Mouse (Mus musculus): Measurements from ENCODE around the gene Gin1. TPM values are rescaled to one million over a fixed set of nuclear protein-coding genes. Genes with fewer than 3 reads are reported as not detected.
"Not testable (repeated sequence)": the region's sequence is repeated elsewhere in the genome, so short reads cannot be mapped to it uniquely, and the experiment has no call there.

Gene Gin1
- total RNA-seq (2021): 1 to 10 TPM; 6.3 to 7.7 TPM

- peak; percentile 92 to 94 for DNase-seq
- intact Hi-C loops (cut with DNase I): loop anchor here (5.0 kb wide), 2 partner anchors 108 to 207 kb away; partner anchors contain the start of gene D1Ertd622e
These were observed at the start of gene Gin1, which contains the start of gene Ppip5k2 for GRCm38 (mm10) chr1:97769904-97770753. TSS of gene Gin1 (plus strand) at chr1:97770172. TSS of gene Ppip5k2 (minus strand) at chr1:97770411.

DNA sequence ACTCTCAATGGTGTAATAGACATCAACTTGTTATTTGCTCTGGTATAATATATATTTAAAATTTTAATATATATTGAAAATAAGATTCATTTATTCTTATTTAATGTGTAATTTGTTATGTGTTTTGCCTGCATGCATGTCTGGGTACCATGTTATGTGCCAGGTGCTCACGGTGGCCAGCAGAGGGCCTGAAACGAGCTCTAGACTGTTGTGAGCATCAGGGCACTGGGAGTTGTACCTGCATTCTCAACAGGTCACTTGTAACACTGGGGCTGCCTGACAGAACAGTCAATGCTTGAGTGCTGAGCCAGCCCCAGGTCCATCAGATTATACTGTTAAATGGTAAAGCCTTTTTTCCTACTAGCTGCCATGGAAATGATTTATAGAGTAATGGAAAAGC lies 43.2 kb upstream of the Gin1 start:
- DNase-seq: no peak
- intact Hi-C loops (cut with DNase I): no loop called here

DNA sequence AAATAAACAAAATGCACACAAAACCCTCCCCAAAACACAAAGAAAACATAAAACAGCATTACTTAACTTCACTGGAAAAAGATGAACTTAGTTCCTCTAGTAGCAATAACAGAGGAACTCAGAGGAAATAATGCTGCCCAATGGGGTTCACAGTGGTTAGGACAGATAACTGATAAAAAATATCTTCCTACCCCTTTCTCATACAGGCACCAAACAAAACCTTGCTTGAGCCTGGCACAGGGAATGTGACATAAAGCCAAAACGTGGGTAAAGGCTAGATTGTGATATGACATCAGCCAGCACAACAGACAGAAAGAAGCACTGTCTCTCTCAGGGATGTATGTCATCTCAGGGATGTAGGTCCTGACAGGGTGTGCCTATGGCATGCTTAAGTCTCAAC lies 40.6 kb upstream of the Gin1 start:
- no peak for DNase-seq
- intact Hi-C loops (cut with DNase I): no loop called here

DNA sequence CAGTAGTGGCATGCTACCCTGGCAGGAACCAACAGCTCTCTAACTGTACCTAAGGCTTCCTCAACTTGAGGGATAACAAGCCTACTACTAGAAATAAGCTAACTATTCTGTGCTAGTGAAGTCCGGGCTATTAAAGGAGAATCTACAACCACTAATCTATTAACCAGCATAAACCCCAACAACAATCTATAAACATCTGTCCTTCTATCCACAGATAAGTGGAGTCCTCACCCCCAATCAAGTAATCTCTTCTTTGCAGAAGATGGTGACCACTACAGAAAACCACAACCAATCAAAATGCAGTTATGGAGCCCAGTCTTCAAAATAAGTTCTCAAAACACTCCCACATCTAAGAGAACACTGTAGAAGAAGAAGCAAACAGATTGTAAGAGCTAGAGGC lies 26.9 kb upstream of the Gin1 start:
- DNase-seq: no peak
- intact Hi-C loops (cut with DNase I): no loop called here

GRCm38 (mm10) chr1:97745712-97746111 lies 24.3 kb upstream of the Gin1 start:
- intact Hi-C loops (cut with DNase I): no loop called here
- DNase-seq: no peak

DNA sequence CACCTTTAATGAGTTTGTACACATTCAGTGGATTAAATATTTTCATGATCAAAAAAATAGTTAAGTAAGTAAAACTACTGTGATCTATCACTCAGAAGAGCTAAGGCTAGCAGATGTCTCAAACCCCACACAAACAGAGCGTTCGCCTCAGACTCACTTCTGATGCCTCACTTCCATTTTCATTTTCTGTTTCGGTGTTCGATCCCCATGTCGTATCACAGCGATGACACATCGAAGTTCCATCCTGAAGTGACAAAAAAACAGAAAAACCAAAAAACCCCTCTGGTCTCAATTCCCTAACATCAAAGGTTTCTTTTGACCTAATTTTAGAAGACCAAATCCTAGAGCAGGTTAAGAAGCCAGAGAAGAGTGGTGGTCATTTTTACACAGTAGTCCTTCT lies 23.7 kb upstream of the Gin1 start:
- intact Hi-C loops (cut with DNase I): no loop called here
- no peak for DNase-seq

GRCm38 (mm10) chr1:97748163-97748562 lies 21.8 kb upstream of the Gin1 start:
- DNase-seq: no peak
- intact Hi-C loops (cut with DNase I): no loop called here

DNA sequence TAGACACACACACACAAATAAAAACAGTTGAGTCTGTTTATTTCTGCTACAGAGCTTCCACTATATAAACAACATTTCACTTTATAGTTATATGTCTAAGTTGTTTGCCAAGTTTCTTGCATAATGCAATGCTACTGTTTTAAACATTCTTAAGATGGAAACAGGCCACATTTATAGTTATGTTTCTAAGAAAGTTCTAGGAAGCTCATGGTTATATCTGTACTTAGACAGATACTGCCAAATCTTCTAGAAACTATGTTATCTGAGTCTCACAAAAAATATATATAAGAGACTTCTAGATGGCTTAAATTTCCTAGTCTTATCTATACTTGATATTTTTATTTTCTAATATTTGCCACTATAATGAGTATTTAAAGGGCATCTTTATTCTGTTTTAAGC lies 16.8 kb upstream of the Gin1 start:
- DNase-seq: no peak
- intact Hi-C loops (cut with DNase I): no loop called here

DNA sequence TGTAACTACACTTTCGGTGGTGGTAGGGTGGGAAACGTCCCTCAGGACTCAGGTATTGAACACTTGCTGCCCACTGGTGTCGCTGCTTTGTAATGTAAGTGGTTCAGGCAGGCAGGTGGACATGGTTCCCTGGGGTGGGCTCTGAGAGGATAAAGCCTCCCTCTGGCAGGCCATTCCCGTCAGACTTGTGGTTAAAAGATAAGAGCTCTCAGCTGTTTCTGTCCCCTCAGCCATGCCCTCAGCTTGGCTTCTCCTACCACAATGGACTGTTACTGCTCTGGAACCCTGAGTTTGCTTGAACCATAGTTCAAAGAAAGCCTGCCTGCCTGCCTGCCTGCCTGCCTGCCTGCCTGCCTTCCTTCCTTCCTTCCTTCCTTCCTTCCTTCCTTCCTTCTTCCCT lies 15.6 kb upstream of the Gin1 start:
- no peak for DNase-seq
- intact Hi-C loops (cut with DNase I): no loop called here

GRCm38 (mm10) chr1:97759841-97760240 lies 10.1 kb upstream of the Gin1 start:
- intact Hi-C loops (cut with DNase I): no loop called here

DNA sequence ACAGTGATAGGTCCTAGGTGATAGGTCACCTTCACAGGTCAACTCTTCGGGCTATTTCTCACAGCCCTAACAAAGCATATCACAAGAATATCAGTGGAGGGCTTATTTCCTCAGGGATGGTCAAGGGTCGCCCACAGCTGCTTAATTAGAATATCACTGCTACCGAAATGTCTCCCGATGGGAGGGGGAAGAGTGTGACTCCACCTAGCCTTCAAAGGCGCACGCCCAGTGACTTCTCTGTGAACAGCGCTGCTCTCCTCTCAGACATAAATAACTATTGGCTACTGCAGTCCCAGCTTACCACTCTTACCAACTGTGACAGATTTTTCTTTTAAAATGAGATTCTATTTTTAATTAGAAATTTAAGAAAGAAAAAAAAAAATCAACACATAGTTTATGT lies 9.4 kb upstream of the Gin1 start:
- peak in 1 of 2 experiments; percentile 15 for DNase-seq

More at GRCm38 (mm10) chr1:97759841-97760240, 10.1 kb upstream of the Gin1 start:
- no peak for DNase-seq

DNA sequence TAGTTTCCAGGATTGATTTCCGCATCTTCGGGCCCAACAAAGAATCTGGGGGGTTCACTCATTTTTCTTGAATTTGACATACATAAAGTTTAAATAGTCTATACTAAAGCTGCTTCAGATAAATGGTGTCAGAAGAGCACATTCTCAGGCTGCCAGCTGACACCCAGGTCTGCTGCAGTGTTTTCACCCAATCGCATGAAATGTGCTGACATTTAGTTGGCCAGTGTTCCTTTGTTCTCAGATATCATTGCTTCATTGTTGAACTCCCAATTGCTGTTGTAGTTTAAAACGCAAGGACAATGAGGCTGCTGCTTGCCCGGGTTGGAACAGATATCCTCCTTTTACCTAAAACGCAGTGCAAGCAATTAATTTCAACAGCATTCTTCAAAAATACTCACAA lies 8.5 kb upstream of the Gin1 start:
- intact Hi-C loops (cut with DNase I): no loop called here
- peak in 1 of 2 experiments; percentile 13 for DNase-seq

More for the DNA sequence above, 9.4 kb upstream of the Gin1 start:
- intact Hi-C loops (cut with DNase I): no loop called here

- intact Hi-C loops (cut with DNase I): loop anchor here (5.0 kb wide), 1 partner anchor 103 kb away; the partner anchor contains the start of gene D1Ertd622e
- DNase-seq: not testable (repeated sequence)
These were observed 4.3 kb upstream of the Gin1 start for GRCm38 (mm10) chr1:97765712-97766111.

DNA sequence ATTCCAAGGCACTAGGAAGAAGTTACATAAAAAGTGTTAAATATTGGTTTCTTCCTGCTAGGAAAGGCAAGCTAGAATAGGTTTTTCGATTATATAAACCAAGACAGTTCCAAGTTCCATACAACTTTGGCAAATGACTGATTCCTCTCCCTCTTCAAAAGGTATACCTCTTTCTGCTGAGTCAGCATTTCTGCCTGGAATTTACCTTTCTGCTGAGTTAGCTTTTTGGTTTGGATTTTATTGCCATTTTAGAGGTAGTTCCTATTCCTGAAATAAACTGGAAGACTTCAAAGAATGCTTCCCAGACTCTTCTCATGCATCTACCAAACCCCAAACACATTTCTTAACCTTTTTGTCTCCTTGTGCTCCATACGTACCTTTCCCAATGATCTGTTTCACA lies 1.9 kb upstream of the Gin1 start:
- DNase-seq: no peak
- intact Hi-C loops (cut with DNase I): loop anchor here (5.0 kb wide), 1 partner anchor 106 kb away; the partner anchor contains the start of gene D1Ertd622e

DNA sequence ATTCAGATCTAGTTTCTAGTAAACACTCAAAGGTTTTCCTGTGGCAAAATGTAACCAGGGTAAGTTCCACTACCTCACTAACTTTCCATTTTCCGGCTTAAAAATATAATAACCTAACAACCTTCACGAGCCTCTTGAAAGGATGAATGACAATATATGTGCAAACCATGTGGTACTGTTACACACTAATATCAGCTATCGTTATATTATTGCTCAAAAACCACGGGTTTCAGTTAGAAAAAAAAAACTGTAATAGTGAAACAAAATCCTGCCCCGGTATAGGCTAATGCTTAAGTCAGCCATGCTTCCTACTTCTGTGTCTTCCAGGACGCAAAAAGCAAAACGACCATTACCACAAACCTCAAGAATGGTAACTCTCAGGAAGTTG lies 1.1 kb upstream of the Gin1 start:
- DNase-seq: no peak
- intact Hi-C loops (cut with DNase I): loop anchor here (5.0 kb wide), 1 partner anchor 107 kb away; the partner anchor contains the start of gene D1Ertd622e

GRCm38 (mm10) chr1:97769294-97769903 lies 573 bp upstream of the Gin1 start:
- DNase-seq: peak; percentile 27 to 40
- intact Hi-C loops (cut with DNase I): loop anchor here (5.0 kb wide), 1 partner anchor 107 kb away; the partner anchor contains the start of gene D1Ertd622e

- DNase-seq: peak in 1 of 2 experiments; percentile 10
- intact Hi-C loops (cut with DNase I): loop anchor here (5.0 kb wide), 1 partner anchor 206 kb away; no protein-coding TSS in a partner anchor
These were observed 1.1 kb downstream of the Gin1 start for GRCm38 (mm10) chr1:97771118-97771517.

GRCm38 (mm10) chr1:97771727-97772126 lies 1.8 kb downstream of the Gin1 start:
- no peak for DNase-seq
- intact Hi-C loops (cut with DNase I): loop anchor here (5.0 kb wide), 1 partner anchor 206 kb away; no protein-coding TSS in a partner anchor

DNA sequence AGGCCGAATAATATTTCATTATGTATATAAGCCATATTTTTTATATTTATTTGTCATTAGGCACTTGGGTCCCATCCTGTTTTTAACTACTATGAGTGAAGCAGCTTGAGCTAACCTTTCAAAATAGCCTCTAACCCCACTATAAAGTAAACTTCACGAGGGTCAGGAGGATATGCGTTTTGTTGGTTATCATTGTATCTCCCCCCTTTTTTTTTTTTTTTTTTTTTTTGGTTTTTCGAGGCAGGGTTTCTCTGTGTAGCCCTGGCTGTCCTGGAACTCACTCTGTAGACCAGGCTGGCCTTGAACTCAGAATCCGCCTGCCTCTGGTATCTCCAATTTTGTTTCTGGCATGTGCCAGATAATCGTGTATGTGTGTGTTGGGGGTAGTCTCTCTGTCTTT lies 3.4 kb downstream of the Gin1 start:
- DNase-seq: no peak
- intact Hi-C loops (cut with DNase I): loop anchor here (5.0 kb wide), 1 partner anchor 204 kb away; no protein-coding TSS in a partner anchor

GRCm38 (mm10) chr1:97773973-97774372 lies 4.0 kb downstream of the Gin1 start:
- no peak for DNase-seq
- intact Hi-C loops (cut with DNase I): loop anchor here (5.0 kb wide), 1 partner anchor 203 kb away; no protein-coding TSS in a partner anchor

DNA sequence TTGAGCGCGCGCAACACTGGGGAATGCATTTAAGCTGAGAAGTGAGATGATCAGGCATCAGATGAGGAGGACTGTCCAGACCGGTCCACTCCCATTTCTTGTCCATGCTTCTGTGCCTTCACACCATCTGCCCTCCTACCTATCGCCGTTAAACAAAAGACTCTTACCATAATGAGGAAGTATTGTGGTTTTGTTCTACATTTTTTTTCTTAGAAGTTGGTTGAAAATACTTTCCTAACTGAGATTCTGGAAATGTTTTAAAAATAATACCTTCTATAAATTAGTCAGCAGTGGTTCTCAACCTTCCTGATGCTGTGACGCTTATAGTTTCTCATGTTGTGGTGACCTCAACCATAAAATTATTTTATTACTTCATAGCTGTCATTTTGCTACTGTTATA lies 11.7 kb downstream of the Gin1 start:
- DNase-seq: no peak
- intact Hi-C loops (cut with DNase I): no loop called here

Measured in heart, postnatal 36 days (tissue).